Mouse (Mus musculus): ENCODE data around the gene Rarres2. TPM values are rescaled to one million over a fixed set of nuclear protein-coding genes. Genes with fewer than 3 reads are reported as not detected.
A peak's percentile ranks its signal among the peaks of the same experiment; 100 is the strongest.
"Not testable (repeated sequence)": the region's sequence is repeated elsewhere in the genome, so short reads cannot be mapped to it uniquely, and the experiment has no call there.

The Rarres2 gene
- polyA plus RNA-seq, 1 experiment from 2014 or later: 8.4 TPM

- H3K4me1 ChIP-seq (replicated peaks): no peaks in the 10 kb centered on the region; the same call in 1 of the 2 replicates
- H3K27ac ChIP-seq: no peak overlapping the region
- no peak for ATAC-seq (ENCODE audit: low read depth)
- no peaks in the 10 kb centered on the region for H3K9me3 ChIP-seq (replicated peaks)
- no peak overlapping the region for H3K9ac ChIP-seq
- no peak overlapping the region for H3K4me3 ChIP-seq (replicated peaks)
- H3K36me3 ChIP-seq: no peaks in the 10 kb centered on the region
- no peaks in the 10 kb centered on the region for H3K27me3 ChIP-seq
- WGBS (ENCODE audit: insufficient replicate concordance): 46% methylated on average over 5 of the region's 5 CpGs
- peak; percentile 35 for DNase-seq
- no peak overlapping the region for H3K4me2 ChIP-seq
Observed at GRCm38 (mm10) chr6:48538841-48539737, 33.5 kb downstream of the Rarres2 start.

GRCm38 (mm10) chr6:48537105-48537954 lies 35.3 kb downstream of the Rarres2 start, which contains the start of gene Atp6v0e2:
Gene Atp6v0e2 (plus strand): TSS chr6:48537615.
- Histone ChIP-seq H3K4me1 (replicated peaks) (no peaks in the 10 kb centered on the region; the same call in 1 of the 2 replicates), H3K27me3 (no peaks in the 10 kb centered on the region), H3K36me3 (no peaks in the 10 kb centered on the region), H3K27ac (no peak within 1 kb of the TSS), H3K4me2 (peak within 1 kb of the TSS; percentile 46), H3K4me3 (replicated peaks) (peak within 1 kb of the TSS; percentile 35), H3K9ac (no peak within 1 kb of the TSS), H3K9me3 (replicated peaks) (no peaks in the 10 kb centered on the region)
- DNase-seq: no peak
- WGBS (ENCODE audit: insufficient replicate concordance): 13% methylated on average over 38 of the region's 38 CpGs
- ATAC-seq (ENCODE audit: low read depth): no peak

- Histone ChIP-seq H3K27me3 (no peaks in the 10 kb centered on the region), H3K36me3 (no peaks in the 10 kb centered on the region), H3K9ac (no peak overlapping the region), H3K9me3 (replicated peaks) (no peaks in the 10 kb centered on the region), H3K4me1 (replicated peaks) (no peaks in the 10 kb centered on the region; the same call in 1 of the 2 replicates), H3K4me2 (no peak overlapping the region), H3K4me3 (replicated peaks) (no peak overlapping the region), H3K27ac (no peak overlapping the region)
- DNase-seq (no peak), ATAC-seq (ENCODE audit: low read depth) (no peak)
- 27% methylated on average over 4 of the region's 4 CpGs for WGBS (ENCODE audit: insufficient replicate concordance)
Observed at GRCm38 (mm10) chr6:48536091-48536490, 36.5 kb downstream of the Rarres2 start.

GRCm38 (mm10) chr6:48534913-48535312 lies 37.7 kb downstream of the Rarres2 start:
- ATAC-seq (ENCODE audit: low read depth) (no peak), DNase-seq (no peak)
- H3K4me1 ChIP-seq (replicated peaks): no peaks in the 10 kb centered on the region; the same call in none of the 2 replicates
- no peaks in the 10 kb centered on the region for H3K9me3 ChIP-seq (replicated peaks)
- no peak overlapping the region for H3K4me3 ChIP-seq (replicated peaks)
- no peak overlapping the region for H3K4me2 ChIP-seq
- H3K36me3 ChIP-seq: no peaks in the 10 kb centered on the region
- 65% methylated on average over 8 of the region's 8 CpGs for WGBS (ENCODE audit: insufficient replicate concordance)
- no peak overlapping the region for H3K9ac ChIP-seq
- H3K27me3 ChIP-seq: no peaks in the 10 kb centered on the region
- H3K27ac ChIP-seq: no peak overlapping the region

- Histone ChIP-seq H3K4me2 (no peak overlapping the region), H3K36me3 (no peaks in the 10 kb centered on the region), H3K27me3 (no peaks in the 10 kb centered on the region), H3K27ac (no peak overlapping the region), H3K9ac (no peak overlapping the region), H3K9me3 (replicated peaks) (no peaks in the 10 kb centered on the region), H3K4me3 (replicated peaks) (no peak overlapping the region), H3K4me1 (replicated peaks) (no peaks in the 10 kb centered on the region; the same call in none of the 2 replicates)
- DNase-seq: no peak
- no peak for ATAC-seq (ENCODE audit: low read depth)
- 54% methylated on average over 2 of the region's 2 CpGs for WGBS (ENCODE audit: insufficient replicate concordance)
Observed at GRCm38 (mm10) chr6:48533475-48533874, 39.1 kb downstream of the Rarres2 start.

GRCm38 (mm10) chr6:48530862-48531261 lies 41.7 kb downstream of the Rarres2 start:
- Histone ChIP-seq H3K4me1 (replicated peaks) (no peaks in the 10 kb centered on the region; the same call in 1 of the 2 replicates), H3K9ac (no peak overlapping the region), H3K27me3 (no peaks in the 10 kb centered on the region), H3K27ac (no peak overlapping the region), H3K36me3 (no peaks in the 10 kb centered on the region), H3K4me3 (replicated peaks) (no peak overlapping the region), H3K4me2 (no peak overlapping the region), H3K9me3 (replicated peaks) (no peaks in the 10 kb centered on the region)
- DNase-seq (no peak), ATAC-seq (ENCODE audit: low read depth) (no peak)
- WGBS (ENCODE audit: insufficient replicate concordance): 67% methylated on average over 2 of the region's 2 CpGs

GRCm38 (mm10) chr6:48529871-48530440 lies 42.6 kb downstream of the Rarres2 start:
- Histone ChIP-seq H3K9me3 (replicated peaks) (no peaks in the 10 kb centered on the region), H3K27me3 (no peaks in the 10 kb centered on the region), H3K36me3 (no peaks in the 10 kb centered on the region), H3K4me1 (replicated peaks) (no peaks in the 10 kb centered on the region; the same call in 1 of the 2 replicates), H3K4me2 (no peak overlapping the region), H3K9ac (no peak overlapping the region), H3K27ac (no peak overlapping the region), H3K4me3 (replicated peaks) (no peak overlapping the region)
- WGBS (ENCODE audit: insufficient replicate concordance): 66% methylated on average over 16 of the region's 16 CpGs
- ATAC-seq (ENCODE audit: low read depth) (no peak), DNase-seq (no peak)

- H3K4me3 ChIP-seq (replicated peaks): no peak overlapping the region
- no peak overlapping the region for H3K27ac ChIP-seq
- H3K4me1 ChIP-seq (replicated peaks): no peaks in the 10 kb centered on the region; the same call in 1 of the 2 replicates
- WGBS (ENCODE audit: insufficient replicate concordance): 39% methylated on average over 14 of the region's 14 CpGs
- no peak overlapping the region for H3K9ac ChIP-seq
- H3K27me3 ChIP-seq: no peaks in the 10 kb centered on the region
- no peak for ATAC-seq (ENCODE audit: low read depth)
- DNase-seq: no peak
- no peak overlapping the region for H3K4me2 ChIP-seq
- no peaks in the 10 kb centered on the region for H3K36me3 ChIP-seq
- no peaks in the 10 kb centered on the region for H3K9me3 ChIP-seq (replicated peaks)
Observed at GRCm38 (mm10) chr6:48529261-48529660, 43.3 kb downstream of the Rarres2 start.

- 74% methylated on average over 9 of the region's 9 CpGs for WGBS (ENCODE audit: insufficient replicate concordance)
- no peak for ATAC-seq (ENCODE audit: low read depth)
- no peaks in the 10 kb centered on the region for H3K27me3 ChIP-seq
- no peaks in the 10 kb centered on the region for H3K36me3 ChIP-seq
- H3K27ac ChIP-seq: no peak overlapping the region
- DNase-seq: no peak
- no peak overlapping the region for H3K4me3 ChIP-seq (replicated peaks)
- H3K4me1 ChIP-seq (replicated peaks): no peaks in the 10 kb centered on the region; the same call in 1 of the 2 replicates
- H3K4me2 ChIP-seq: no peak overlapping the region
- H3K9me3 ChIP-seq (replicated peaks): no peaks in the 10 kb centered on the region
- H3K9ac ChIP-seq: no peak overlapping the region
Observed at GRCm38 (mm10) chr6:48527901-48528300, 44.7 kb downstream of the Rarres2 start.

- not testable (repeated sequence) for H3K9ac ChIP-seq; H3K9me3 ChIP-seq (replicated peaks); DNase-seq; H3K4me2 ChIP-seq; ATAC-seq (ENCODE audit: low read depth); H3K27ac ChIP-seq; H3K36me3 ChIP-seq; H3K4me1 ChIP-seq (replicated peaks); H3K4me3 ChIP-seq (replicated peaks); H3K27me3 ChIP-seq
- 88% methylated on average over 16 of the region's 16 CpGs for WGBS (ENCODE audit: insufficient replicate concordance)
Observed at GRCm38 (mm10) chr6:48524882-48525281, 47.7 kb downstream of the Rarres2 start.

Measured in liver, embryonic 13.5 days (tissue).